Mouse (Mus musculus): ENCODE data around the gene Gna14.

The Gna14 gene

GRCm38 (mm10) chr19:16435531-16436231 lies at the start of gene Gna14:
TSS of gene Gna14 (plus strand) at chr19:16435762.
- DNase-seq (ENCODE audit: low spot score): peak; percentile 74

DNA sequence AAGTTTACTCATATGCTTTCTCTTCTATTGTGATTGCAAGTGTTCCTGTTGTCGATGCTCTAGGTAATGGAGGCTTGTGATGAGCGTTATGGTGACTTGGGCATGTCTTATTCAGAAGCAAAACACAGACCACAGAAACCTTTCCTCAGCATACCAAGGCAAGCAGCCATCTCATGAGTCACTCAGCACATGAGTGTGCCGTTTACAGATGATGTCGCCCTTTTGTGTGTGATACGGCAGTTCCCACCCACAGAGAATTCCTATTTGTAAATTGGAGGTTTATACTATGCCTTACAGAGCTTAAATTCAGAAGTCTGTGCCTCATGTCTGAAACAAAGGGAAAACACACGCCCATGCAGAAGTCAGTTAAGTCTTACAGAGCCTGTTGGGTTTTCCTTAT lies 49.0 kb upstream of the Gna14 start:
- no peak for DNase-seq (ENCODE audit: low spot score)

DNA sequence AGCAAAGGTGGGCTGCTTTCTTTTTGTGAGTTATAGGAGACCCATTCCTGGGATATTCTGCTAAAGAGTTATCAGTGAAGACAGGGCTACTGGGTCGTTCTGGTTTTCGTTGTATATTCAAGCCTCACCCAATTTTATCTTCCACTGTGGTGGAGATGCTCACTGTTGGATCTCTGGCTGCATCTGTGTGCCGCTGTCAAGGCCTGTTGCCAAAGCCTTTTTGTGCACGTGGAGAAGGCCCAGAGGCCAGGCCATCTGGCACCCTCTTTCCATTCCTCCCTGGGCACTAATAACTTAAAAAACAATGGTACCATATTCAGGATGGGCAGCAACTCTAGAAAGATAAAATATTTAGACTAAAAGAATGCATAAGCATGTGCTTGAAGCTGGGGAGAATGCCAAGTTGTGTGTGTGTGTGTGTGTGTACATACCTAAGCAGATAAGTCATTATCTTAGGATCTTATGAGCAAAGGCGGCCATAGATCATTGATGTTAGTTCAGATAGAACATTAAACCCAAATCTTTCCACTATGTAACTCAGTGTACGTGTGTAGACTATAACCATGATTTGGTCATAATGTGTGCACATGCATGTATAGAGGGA lies 45.3 kb upstream of the Gna14 start:
- DNase-seq (ENCODE audit: low spot score): no peak

GRCm38 (mm10) chr19:16394381-16394780 lies 41.2 kb upstream of the Gna14 start:
- DNase-seq (ENCODE audit: low spot score): no peak

- DNase-seq (ENCODE audit: low spot score): no peak
Measured at GRCm38 (mm10) chr19:16403101-16403500, 32.5 kb upstream of the Gna14 start.

GRCm38 (mm10) chr19:16407727-16408126 lies 27.8 kb upstream of the Gna14 start:
- no peak for DNase-seq (ENCODE audit: low spot score)

DNA sequence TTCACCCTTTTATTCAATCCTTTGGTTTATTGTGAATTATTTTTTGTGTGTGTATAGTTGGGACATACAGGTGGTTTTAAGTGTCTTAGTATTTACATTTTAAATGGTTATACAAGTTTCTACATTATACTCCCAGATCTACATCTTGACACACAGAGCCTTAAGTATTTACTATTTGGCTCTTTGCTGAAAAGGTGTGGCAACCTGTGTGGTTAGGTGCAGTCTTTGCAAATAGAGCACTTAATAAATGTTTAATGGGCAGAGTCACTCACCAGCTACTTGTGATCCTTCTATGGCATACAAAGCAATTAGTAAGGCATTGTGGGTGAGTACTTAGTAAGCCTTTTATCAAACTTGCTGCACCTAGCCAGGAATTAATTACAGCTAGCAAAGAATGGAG lies 24.3 kb upstream of the Gna14 start:
- peak; percentile 27 for DNase-seq (ENCODE audit: low spot score)

- no peak for DNase-seq (ENCODE audit: low spot score)
Measured at GRCm38 (mm10) chr19:16418086-16418663, 17.4 kb upstream of the Gna14 start.

- peak; percentile 70 for DNase-seq (ENCODE audit: low spot score)
Measured at GRCm38 (mm10) chr19:16425596-16425995, 10.0 kb upstream of the Gna14 start.

DNA sequence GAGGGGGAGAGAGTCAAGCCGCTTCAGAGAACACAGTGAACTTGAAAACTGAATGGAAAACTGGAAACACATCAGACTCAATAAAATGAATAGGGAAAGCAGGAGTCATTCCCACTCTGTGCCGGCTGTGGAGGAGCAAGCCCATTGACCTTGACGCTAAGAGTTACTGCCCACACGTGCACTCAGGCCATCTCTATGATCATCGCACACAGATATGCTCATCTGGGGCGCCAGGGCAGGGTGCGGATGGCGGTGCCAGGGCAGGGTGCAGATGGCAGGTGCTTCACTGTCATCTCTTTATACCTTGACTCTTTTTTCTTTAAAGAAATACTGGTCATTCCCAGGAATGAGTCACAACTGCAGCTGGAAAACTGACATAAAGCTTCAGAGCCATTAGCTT lies 4.2 kb upstream of the Gna14 start:
- no peak for DNase-seq (ENCODE audit: low spot score)

DNA sequence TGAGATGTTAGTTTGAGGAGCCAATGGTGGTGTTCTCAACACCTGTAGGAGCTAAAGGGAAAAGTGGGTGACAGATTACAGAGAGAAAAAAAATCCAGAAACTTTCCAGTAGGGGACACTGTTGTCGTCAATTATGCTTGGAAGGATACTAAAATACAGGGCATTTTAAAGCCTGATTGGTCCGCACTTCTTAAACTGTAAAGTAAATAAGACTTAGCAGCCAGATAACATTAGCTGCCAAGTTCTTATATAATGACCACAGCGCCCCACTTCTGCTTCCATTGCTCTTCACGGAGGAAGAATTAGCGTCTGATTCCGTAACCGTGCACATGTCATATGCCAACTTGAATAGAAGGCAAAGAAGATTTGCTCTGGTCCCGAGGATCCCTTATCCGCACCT lies 683 bp upstream of the Gna14 start:
- peak; percentile 71 for DNase-seq (ENCODE audit: low spot score)

- peak; percentile 28 for DNase-seq (ENCODE audit: low spot score)
Measured at GRCm38 (mm10) chr19:16436335-16437169, 990 bp downstream of the Gna14 start.

DNA sequence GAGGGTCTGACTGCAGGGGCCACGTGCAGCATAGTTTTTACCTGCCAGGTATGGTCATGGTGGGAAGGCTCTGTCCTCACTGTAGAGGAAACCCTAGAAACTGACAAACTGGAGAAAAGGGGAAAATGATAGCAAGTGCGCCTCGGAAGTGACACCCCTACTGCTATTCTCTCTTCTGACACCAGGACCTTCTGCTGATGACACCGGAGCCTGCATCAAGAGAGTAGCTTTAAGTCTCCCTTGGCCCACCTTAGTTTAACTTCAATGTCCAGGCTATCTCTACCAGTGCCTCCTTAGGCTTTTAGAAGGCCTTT lies 1.6 kb downstream of the Gna14 start:
- DNase-seq (ENCODE audit: low spot score): no peak

DNA sequence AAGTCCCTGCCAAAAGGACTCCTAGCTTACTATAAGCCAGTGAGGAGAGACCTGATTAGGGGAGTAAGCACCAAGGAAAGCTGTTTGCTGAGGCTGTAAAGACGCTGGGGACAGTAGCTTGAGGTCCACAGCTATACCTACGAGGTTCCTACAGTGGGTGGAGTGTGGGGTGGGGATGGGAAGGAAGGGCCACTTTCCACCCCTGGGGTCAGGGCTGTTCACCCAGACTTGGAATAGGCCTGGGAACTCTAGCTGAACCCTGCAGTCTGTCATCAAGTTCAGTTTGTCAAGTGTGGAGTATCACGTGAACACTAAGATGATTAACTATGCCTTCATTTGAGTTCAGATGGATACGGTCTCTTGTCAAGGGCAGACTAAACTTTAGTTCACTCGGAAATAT lies 2.3 kb downstream of the Gna14 start:
- DNase-seq (ENCODE audit: low spot score): no peak

GRCm38 (mm10) chr19:16439278-16439677 lies 3.7 kb downstream of the Gna14 start:
- DNase-seq (ENCODE audit: low spot score): no peak

DNA sequence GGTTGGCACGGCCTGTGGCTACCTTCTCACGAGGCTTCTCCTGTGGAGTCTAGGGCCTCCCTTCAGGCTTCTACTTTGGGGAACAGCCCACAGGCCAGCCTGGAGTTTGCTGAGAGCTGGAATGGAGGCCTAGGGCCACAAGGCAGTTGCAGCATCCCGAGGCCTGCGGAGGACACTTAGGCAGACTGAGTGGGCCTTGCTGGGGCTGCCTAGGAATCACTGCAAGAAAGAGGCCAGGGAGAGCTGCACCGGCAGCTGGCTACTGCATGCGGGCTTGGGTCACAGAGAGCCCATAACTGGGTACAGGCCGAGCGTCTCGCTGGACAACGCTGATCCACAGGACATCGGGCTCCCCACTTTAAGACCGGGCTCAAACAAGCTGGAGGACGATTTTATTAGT lies 4.3 kb downstream of the Gna14 start:
- DNase-seq (ENCODE audit: low spot score): no peak

- DNase-seq (ENCODE audit: low spot score): no peak
Measured at GRCm38 (mm10) chr19:16441329-16441728, 5.8 kb downstream of the Gna14 start.

- no peak for DNase-seq (ENCODE audit: low spot score)
Measured at GRCm38 (mm10) chr19:16443335-16443734, 7.8 kb downstream of the Gna14 start.

GRCm38 (mm10) chr19:16446612-16447011 lies 11.1 kb downstream of the Gna14 start:
- DNase-seq (ENCODE audit: low spot score): no peak

- DNase-seq (ENCODE audit: low spot score): no peak
Measured at GRCm38 (mm10) chr19:16447832-16448621, 12.5 kb downstream of the Gna14 start.

DNA sequence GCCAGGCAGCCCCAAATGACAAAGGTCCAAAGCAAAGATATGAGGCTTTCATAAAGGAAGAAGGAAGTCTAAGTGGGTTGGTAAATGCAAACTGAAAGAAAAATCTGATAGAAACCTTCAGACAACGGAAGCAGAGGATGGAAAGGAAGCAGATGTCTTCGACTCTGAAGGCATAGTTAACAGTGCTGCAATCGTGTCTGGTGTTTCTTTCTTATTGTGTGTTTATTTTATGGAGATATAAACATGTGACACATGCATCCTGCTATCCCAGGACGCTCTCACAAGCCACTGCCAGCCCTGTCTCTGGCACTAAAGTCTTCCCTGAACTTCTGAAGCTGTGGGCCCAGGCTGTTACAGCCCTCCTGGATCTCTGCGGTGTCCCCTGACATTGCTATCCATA lies 13.2 kb downstream of the Gna14 start:
- peak; percentile 56 for DNase-seq (ENCODE audit: low spot score)

DNA sequence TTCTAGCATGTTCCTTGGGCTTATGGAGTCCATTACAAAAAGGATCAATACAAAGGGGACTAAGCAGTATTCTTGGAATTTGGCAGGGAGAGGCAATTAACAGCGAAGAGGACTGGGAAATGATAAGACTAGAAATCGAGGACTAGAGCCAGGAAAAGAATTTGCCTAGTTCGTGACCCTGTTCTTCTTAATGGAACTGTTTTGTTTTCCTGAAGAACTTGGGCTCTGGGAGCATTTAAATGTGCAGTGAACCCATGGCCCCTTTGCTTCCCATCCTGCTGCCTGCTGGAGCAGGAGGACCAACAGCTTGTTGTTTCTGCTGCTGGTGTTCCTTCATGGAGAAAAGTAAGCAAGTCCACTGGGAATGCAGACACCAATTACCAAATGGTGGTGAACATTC lies 15.3 kb downstream of the Gna14 start:
- no peak for DNase-seq (ENCODE audit: low spot score)
